Mouse (Mus musculus) CH12.LX (cell line): ENCODE measurements around the gene Hoxb7.

Experiments
- BHLHE40 ChIP-seq: IDR thresholded peaks from 2 replicates; pipeline ENCODE4 v1.6.1; 2011; ENCODE audit warnings: mild to moderate bottlenecking, low read depth, low read length, improper control_type of control experiment
- CHD2 ChIP-seq: IDR thresholded peaks from 2 replicates; pipeline ENCODE4 v1.6.1; 2011; ENCODE audit warnings: low read length, improper control_type of control experiment
- CTCF ChIP-seq, 2 experiments: IDR thresholded peaks in 1 of 2; conservative IDR thresholded peaks in 1 of 2; 2 replicates each; pipeline ENCODE4 v1.5.1; 2011 to 2012; ENCODE audit warnings: low read depth in 2 of 2, low read length in 2 of 2, improper control_type of control experiment in 1 of 2, inconsistent platforms in 1 of 2, mild to moderate bottlenecking in 1 of 2, moderate library complexity in 1 of 2
- EP300 ChIP-seq: IDR thresholded peaks from 2 replicates; pipeline ENCODE4 v1.6.1; 2011; ENCODE audit warnings: low read length, improper control_type of control experiment
- HCFC1 ChIP-seq: IDR thresholded peaks from 2 replicates; pipeline ENCODE4 v1.6.1; 2012; ENCODE audit warnings: low read depth, mild to moderate bottlenecking, inconsistent platforms, low read length, improper control_type of control experiment
- KAT2A ChIP-seq: IDR thresholded peaks from 2 replicates; pipeline ENCODE4 v1.6.1; 2012; ENCODE audit warnings: low read length, improper control_type of control experiment, inconsistent platforms; ENCODE audit not compliant: insufficient replicate concordance
- MAFK ChIP-seq: IDR thresholded peaks from 2 replicates; pipeline ENCODE4 v1.6.1; 2011; ENCODE audit warnings: low read length, improper control_type of control experiment; ENCODE audit not compliant: insufficient replicate concordance
- MAX ChIP-seq: IDR thresholded peaks from 2 replicates; pipeline ENCODE4 v1.6.1; 2011; ENCODE audit warnings: low read length, improper control_type of control experiment
- MYC ChIP-seq: IDR thresholded peaks from 2 replicates; pipeline ENCODE4 v1.6.1; 2011; ENCODE audit warnings: low read depth, mild to moderate bottlenecking, improper control_type of control experiment, low read length
- PAX5 ChIP-seq: IDR thresholded peaks from 2 replicates; pipeline ENCODE4 v1.6.1; 2012; ENCODE audit warnings: low read length, inconsistent platforms, mixed read lengths
- POLR2A ChIP-seq: IDR thresholded peaks from 2 replicates; pipeline ENCODE4 v1.6.1; 2011; ENCODE audit warnings: low read depth, mild to moderate bottlenecking, improper control_type of control experiment, low read length
- SIN3A ChIP-seq: IDR thresholded peaks from 2 replicates; pipeline ENCODE4 v1.6.1; 2012; ENCODE audit warnings: low read length, improper control_type of control experiment, inconsistent platforms
- USF2 ChIP-seq: conservative IDR thresholded peaks from 2 replicates; pipeline ENCODE4 v1.6.1; 2011; ENCODE audit warnings: low read depth, low read length, improper control_type of control experiment
- ZNF384 ChIP-seq: IDR thresholded peaks from 2 replicates; pipeline ENCODE4 v1.6.1; 2012; ENCODE audit warnings: low read depth, low read length, improper control_type of control experiment, inconsistent platforms

- TF ChIP-seq PAX5 (no peak), HCFC1 (no peak), POLR2A (no peak), MAFK (no peak), CHD2 (no peak), USF2 (no peak), KAT2A (no peak), CTCF (conservative IDR thresholded peaks at IDR 0.05 in 1 of 2, IDR thresholded peaks at IDR 0.05 in 1 of 2; ENCODE audit: low read depth in 2 of 2, low read length in 2 of 2) (no peak), BHLHE40 (no peak), MYC (no peak), EP300 (no peak), ZNF384 (no peak), SIN3A (no peak), MAX (no peak)
Observed at GRCm38 (mm10) chr11:96301837-96302236, 15.4 kb downstream of the Hoxb7 start.
